Mouse (Mus musculus) kidney, embryonic 14.5 days (tissue): Measurements from ENCODE around the gene Actrt3. TPM values are rescaled to one million over a fixed set of nuclear protein-coding genes. Genes with fewer than 3 reads are reported as not detected.
A peak's percentile ranks its signal among the peaks of the same experiment; 100 is the strongest.

ENCODE experiments used
- ATAC-seq: fragments of 200-750 bp; cut with Nextera tagmentation; 2 replicates; pipeline ENCODE4 v1.8.0; 2017; ENCODE audit warnings: moderate number of reproducible peaks, mild to moderate bottlenecking, moderate TSS enrichment, moderate library complexity; ENCODE audit not compliant: low FRiP score, low TSS enrichment
- H3K27ac ChIP-seq: fragments of 300-500 bp; sonication (generic); 2 replicates; pipeline ENCODE4 v1.5.1; 2014; ENCODE audit warnings: low read depth, mild to moderate bottlenecking, low read length, moderate library complexity, mixed read lengths
- H3K27me3 ChIP-seq: fragments of 300-500 bp; sonication (generic); 2 replicates; pipeline ENCODE4 v1.6.1; 2014; ENCODE audit warnings: mild to moderate bottlenecking, low read length; ENCODE audit not compliant: control insufficient read depth, insufficient read depth
- H3K36me3 ChIP-seq: fragments of 300-500 bp; sonication (generic); 2 replicates; pipeline ENCODE4 v1.6.1; 2014; ENCODE audit warnings: low read length, mixed read lengths; ENCODE audit not compliant: control insufficient read depth, insufficient read depth
- H3K4me1 ChIP-seq: fragments of 300-500 bp; sonication (generic); 2 replicates; pipeline ENCODE4 v1.6.1; 2014; ENCODE audit warnings: low read length, mixed read lengths; ENCODE audit not compliant: control insufficient read depth, insufficient read depth
- H3K4me2 ChIP-seq: fragments of 300-500 bp; sonication (generic); replicated peaks from 2 replicates; pipeline ENCODE4 v1.6.1; 2014; ENCODE audit warnings: low read depth, mild to moderate bottlenecking, low read length
- H3K4me3 ChIP-seq: fragments of 300-500 bp; sonication (generic); 2 replicates; pipeline ENCODE4 v1.5.1; 2014; ENCODE audit warnings: mild to moderate bottlenecking, low read length
- H3K9ac ChIP-seq: fragments of 300-500 bp; sonication (generic); 2 replicates; pipeline ENCODE4 v1.6.1; 2014; ENCODE audit warnings: low read depth, mild to moderate bottlenecking, low read length, moderate library complexity
- H3K9me3 ChIP-seq: fragments of 300-500 bp; sonication (generic); 2 replicates; pipeline ENCODE4 v1.6.1; 2016; ENCODE audit warnings: low read length; ENCODE audit not compliant: control insufficient read depth
- WGBS: fragments of 180-500 bp; shearing (Covaris S2); extraction: QIAGEN DNeasy Blood & Tissue Kit; methylation state at CpG from one replicate; pipeline ENCODE4 v1.1.7; 2014; 5-methylcytosine and 5-hydroxymethylcytosine counted together
- polyA plus RNA-seq: library from polyadenylated mRNA; unstranded; fragments of >200 nt; fragmentation: Nextera tagmentation; extraction: Ambion mirVana; gene quantifications from 2 replicates; pipeline ENCODE4 v1.2.1, GENCODE M21; 2014

Actrt3 gene
- polyA plus RNA-seq, 1 experiment from 2014 or later = not detected

- no peak overlapping the region for H3K4me2 ChIP-seq
- ATAC-seq = no peak
- peaks cover 70% of the 10 kb centered on the region for H3K36me3 ChIP-seq
- WGBS = 71% methylated on average over 3 of the region's 3 CpGs
- no peaks in the 10 kb centered on the region for H3K9me3 ChIP-seq
- H3K9ac ChIP-seq = no peak overlapping the region
- H3K4me3 ChIP-seq = no peak overlapping the region
- no peaks in the 10 kb centered on the region for H3K27me3 ChIP-seq
- 0 out of 2 replicates have a peak, but pooled peaks cover 6% of the 10 kb centered on the region for H3K4me1 ChIP-seq
- no peak overlapping the region for H3K27ac ChIP-seq
Measured at GRCm38 (mm10) chr3:30608999-30609398, 9.3 kb upstream of the Actrt3 start.

- Histone ChIP-seq H3K9me3 (no peaks in the 10 kb centered on the region), H3K27ac (no peak overlapping the region; the same call in 1 of the 2 replicates), H3K4me1 (peaks cover 5% of the 10 kb centered on the region; the same call in 1 of the 2 replicates), H3K4me3 (peak overlapping the region; percentile 74), H3K9ac (peak overlapping the region; percentile 87; the same call in 1 of the 2 replicates), H3K36me3 (peaks cover 25% of the 10 kb centered on the region), H3K4me2 (peak overlapping the region; percentile 93), H3K27me3 (no peaks in the 10 kb centered on the region)
- 26% methylated on average over 10 of the region's 10 CpGs for WGBS
- no peak for ATAC-seq
Measured at GRCm38 (mm10) chr3:30603256-30603655, 3.5 kb upstream of the Actrt3 start.

GRCm38 (mm10) chr3:30602740-30603098 is 3.0 kb upstream of the Actrt3 start:
- ATAC-seq = peak; percentile 70
- H3K9ac ChIP-seq = peak overlapping the region; percentile 87
- WGBS = 1% methylated on average over 27 of the region's 27 CpGs

GRCm38 (mm10) chr3:30602065-30602739 is 2.5 kb upstream of the Actrt3 start, which contains the start of gene Mynn:
Gene Mynn, plus strand, starts transcription at chr3:30602065.
- Histone ChIP-seq H3K4me3 (peak within 1 kb of the TSS; percentile 74), H3K27ac (peak within 1 kb of the TSS; percentile 97), H3K4me1 (peaks cover 5% of the 10 kb centered on the region; the same call in 1 of the 2 replicates), H3K36me3 (peaks cover 16% of the 10 kb centered on the region), H3K9me3 (no peaks in the 10 kb centered on the region), H3K4me2 (peak within 1 kb of the TSS; percentile 93), H3K27me3 (no peaks in the 10 kb centered on the region; the same call in 1 of the 2 replicates), H3K9ac (peak within 1 kb of the TSS; percentile 87)
- ATAC-seq = peak; percentile 93
- WGBS = under 1% methylated on average over 40 of the region's 40 CpGs

More at GRCm38 (mm10) chr3:30602740-30603098, 3.0 kb upstream of the Actrt3 start:
- H3K4me1 ChIP-seq = peaks cover 5% of the 10 kb centered on the region; the same call in 1 of the 2 replicates
- no peaks in the 10 kb centered on the region; the same call in 1 of the 2 replicates for H3K27me3 ChIP-seq
- H3K4me2 ChIP-seq = peak overlapping the region; percentile 93
- no peaks in the 10 kb centered on the region for H3K9me3 ChIP-seq
- peak overlapping the region; percentile 97 for H3K27ac ChIP-seq
- H3K36me3 ChIP-seq = peaks cover 21% of the 10 kb centered on the region
- peak overlapping the region; percentile 74 for H3K4me3 ChIP-seq

- Histone ChIP-seq H3K4me3 (peak overlapping the region; percentile 74), H3K9me3 (no peaks in the 10 kb centered on the region), H3K4me2 (peak overlapping the region; percentile 93), H3K27me3 (no peaks in the 10 kb centered on the region; the same call in 1 of the 2 replicates), H3K4me1 (peaks cover 5% of the 10 kb centered on the region; the same call in 1 of the 2 replicates), H3K36me3 (peaks cover 13% of the 10 kb centered on the region), H3K9ac (peak overlapping the region; percentile 87; the same call in 1 of the 2 replicates), H3K27ac (peak overlapping the region; percentile 97)
- 1% methylated on average over 13 of the region's 13 CpGs for WGBS
- ATAC-seq = no peak
Measured at GRCm38 (mm10) chr3:30601610-30602064, 1.9 kb upstream of the Actrt3 start.

- Histone ChIP-seq H3K4me1 (peaks cover 5% of the 10 kb centered on the region; the same call in 1 of the 2 replicates), H3K4me2 (peak overlapping the region; percentile 93), H3K27me3 (no peaks in the 10 kb centered on the region; the same call in 1 of the 2 replicates), H3K4me3 (peak overlapping the region; percentile 74), H3K27ac (no peak overlapping the region), H3K36me3 (peaks cover 9% of the 10 kb centered on the region), H3K9ac (no peak overlapping the region), H3K9me3 (no peaks in the 10 kb centered on the region)
- ATAC-seq = peak; percentile 29; the same call in 1 of the 2 replicates
- under 1% methylated on average over 17 of the region's 17 CpGs for WGBS
Measured at GRCm38 (mm10) chr3:30601175-30601574, 1.4 kb upstream of the Actrt3 start.

GRCm38 (mm10) chr3:30600717-30601116 is 978 bp upstream of the Actrt3 start:
- H3K4me1 ChIP-seq = peaks cover 5% of the 10 kb centered on the region; the same call in 1 of the 2 replicates
- peak overlapping the region; percentile 47; the same call in 1 of the 2 replicates for H3K9ac ChIP-seq
- no peaks in the 10 kb centered on the region for H3K9me3 ChIP-seq
- 0 out of 2 replicates have a peak overlapping the region, but pooled peaks have one; percentile 30 for H3K27ac ChIP-seq
- H3K36me3 ChIP-seq = peaks cover 7% of the 10 kb centered on the region
- ATAC-seq = no peak
- no peaks in the 10 kb centered on the region; the same call in 1 of the 2 replicates for H3K27me3 ChIP-seq
- 0% methylated on average over 14 of the region's 14 CpGs for WGBS
- H3K4me2 ChIP-seq = peak overlapping the region; percentile 93
- H3K4me3 ChIP-seq = peak overlapping the region; percentile 74

- H3K4me3 ChIP-seq = no peak overlapping the region
- 83% methylated on average over 7 of the region's 7 CpGs for WGBS
- no peaks in the 10 kb centered on the region; the same call in 1 of the 2 replicates for H3K27me3 ChIP-seq
- H3K36me3 ChIP-seq = no peaks in the 10 kb centered on the region
- H3K27ac ChIP-seq = no peak overlapping the region
- no peaks in the 10 kb centered on the region for H3K9me3 ChIP-seq
- H3K4me2 ChIP-seq = no peak overlapping the region
- no peaks in the 10 kb centered on the region; the same call in 1 of the 2 replicates for H3K4me1 ChIP-seq
- H3K9ac ChIP-seq = no peak overlapping the region
- no peak for ATAC-seq
Measured at GRCm38 (mm10) chr3:30597271-30597670, 2.5 kb downstream of the Actrt3 start.
